In the genomic region with DNA sequence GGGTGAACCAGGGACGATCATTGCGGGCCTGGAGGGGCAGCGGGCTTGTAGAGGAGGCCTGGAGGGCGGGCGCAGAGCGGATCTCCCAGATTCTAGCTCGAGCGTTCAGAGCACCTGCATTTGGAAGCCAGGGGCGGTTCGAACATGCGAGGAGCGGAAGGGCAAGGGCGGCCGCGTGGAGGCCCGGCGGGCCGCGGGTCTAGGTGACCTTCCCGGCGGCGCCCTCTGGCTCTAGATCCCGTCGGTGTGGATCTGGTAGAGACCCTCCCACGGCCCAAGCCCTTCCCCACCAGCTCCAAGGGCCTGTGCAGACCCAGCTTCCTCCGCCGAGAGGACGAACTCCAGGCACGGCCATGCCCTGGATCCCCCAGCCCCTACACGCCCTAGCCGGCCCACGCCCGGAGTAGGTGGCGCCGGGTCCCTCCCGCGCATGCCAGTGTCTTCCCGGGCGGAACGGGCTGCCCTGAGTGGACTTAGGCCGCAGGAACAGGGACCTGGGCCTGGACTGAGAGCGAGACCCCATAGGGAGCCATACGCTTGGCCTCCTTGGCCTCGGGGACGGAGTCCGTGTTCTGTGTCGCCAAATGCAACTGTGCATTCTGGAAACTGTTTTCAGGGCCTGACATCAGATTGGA, we compare ENCODE assay signal across 7 mouse cellular contexts. TPM values are rescaled to one million over a fixed set of nuclear protein-coding genes. Genes with fewer than 3 reads are reported as not detected.
DNase-seq lines count a peak whose midpoint lies in the region; ATAC-seq and TF ChIP-seq lines count a peak whose summit lies in the region.

No protein-coding gene starts in this region.

- peak overlapping the region; percentile 28 for H3K27ac ChIP-seq in ES-Bruce4 (ENCODE audit: insufficient read depth, low read length)
- peak overlapping the region; percentile 79 for H3K27ac ChIP-seq in embryonic facial prominence, embryonic 11.5 days (replicated peaks; ENCODE audit: low read depth, low read length)
- H3K27ac ChIP-seq in heart, embryonic 16.5 days (ENCODE audit: low read length) = peak overlapping the region; percentile 100

- TF ChIP-seq CTCF in C2C12 (IDR thresholded peaks at IDR 0.05; ENCODE audit: control insufficient read depth, insufficient read depth, insufficient read length) (no peak), ES-Bruce4 (IDR thresholded peaks at IDR 0.05; ENCODE audit: low read depth, low read length) (no peak)

- peak overlapping the region; percentile 95 for H3K4me3 ChIP-seq in C2C12 (ENCODE audit: insufficient read depth, poor library complexity, severe bottlenecking)
- peak overlapping the region; percentile 83 for H3K4me3 ChIP-seq in ES-Bruce4 (ENCODE audit: low read depth, low read length)
- H3K4me3 ChIP-seq in embryonic facial prominence, embryonic 11.5 days (ENCODE audit: low read depth, low read length) = peak overlapping the region; percentile 91
- peak overlapping the region; percentile 99 for H3K4me3 ChIP-seq in heart, embryonic 16.5 days (ENCODE audit: low read length)

- no peaks in the 10 kb centered on the region for H3K27me3 ChIP-seq in C2C12 (ENCODE audit: control insufficient read depth, insufficient read depth, insufficient read length)
- no peaks in the 10 kb centered on the region for H3K27me3 ChIP-seq in ES-Bruce4 (ENCODE audit: control insufficient read depth, insufficient read depth, low read length, poor library complexity, severe bottlenecking)
- H3K27me3 ChIP-seq in embryonic facial prominence, embryonic 11.5 days (ENCODE audit: control insufficient read depth, insufficient read depth, low read length) = no peaks in the 10 kb centered on the region
- H3K27me3 ChIP-seq in heart, embryonic 16.5 days (ENCODE audit: control insufficient read depth, insufficient read depth, low read length) = no peaks in the 10 kb centered on the region

- H3K4me1 ChIP-seq in ES-Bruce4 (ENCODE audit: control insufficient read depth, insufficient read depth, low read length) = peaks cover 6% of the 10 kb centered on the region
- 0 out of 2 replicates have a peak, but pooled peaks cover 2% of the 10 kb centered on the region for H3K4me1 ChIP-seq in embryonic facial prominence, embryonic 11.5 days (ENCODE audit: control insufficient read depth, insufficient read depth, low read length)
- H3K4me1 ChIP-seq in heart, embryonic 16.5 days (ENCODE audit: control insufficient read depth, insufficient read depth, low read length) = peaks cover 58% of the 10 kb centered on the region

- peak; percentile 52 for DNase-seq in embryonic facial prominence, embryonic 11.5 days (ENCODE audit: low spot score)
- DNase-seq in kidney, postnatal 14 days = peak; percentile 90
- peak; percentile 57 for DNase-seq in lung, postnatal 36 days
- DNase-seq in spleen, postnatal 10 days (ENCODE audit: low spot score in 2 of 2) = peak; percentile 62 to 79

- TF ChIP-seq POLR2A in ES-Bruce4 (IDR thresholded peaks at IDR 0.05; ENCODE audit: insufficient read depth, low read length) = no peak

- peak overlapping the region; percentile 92 for H3K4me2 ChIP-seq in embryonic facial prominence, embryonic 11.5 days (ENCODE audit: low read depth, low read length)
- H3K4me2 ChIP-seq in heart, embryonic 16.5 days (ENCODE audit: low read depth, low read length) = peak overlapping the region; percentile 88

- H3K79me3 ChIP-seq in C2C12 (ENCODE audit: low read depth) = peaks cover 54% of the 10 kb centered on the region

- peak overlapping the region; percentile 98 for H3ac ChIP-seq in C2C12 (ENCODE audit: control insufficient read depth, insufficient read length, low read depth)

- peak; percentile 54 for ATAC-seq in embryonic facial prominence, embryonic 11.5 days (replicated peaks; ENCODE audit: insufficient number of reproducible peaks, low FRiP score, low TSS enrichment, low read depth)
- peak; percentile 10 for ATAC-seq in heart, embryonic 16.5 days (replicated peaks; ENCODE audit: extremely low read depth, insufficient read depth, low FRiP score)

- H3K9ac ChIP-seq in ES-Bruce4 (ENCODE audit: low read depth, poor library complexity, severe bottlenecking) = peak overlapping the region; percentile 91
- peak overlapping the region; percentile 95 for H3K9ac ChIP-seq in embryonic facial prominence, embryonic 11.5 days (replicated peaks; ENCODE audit: low read length)
- H3K9ac ChIP-seq in heart, embryonic 16.5 days (ENCODE audit: low read length) = peak overlapping the region; percentile 100

- peaks cover 56% of the 10 kb centered on the region for H3K79me2 ChIP-seq in C2C12 (ENCODE audit: control insufficient read depth, insufficient read depth)

- H3K36me3 ChIP-seq in C2C12 (ENCODE audit: control insufficient read depth, insufficient read depth) = peaks cover 17% of the 10 kb centered on the region
- peaks cover 4% of the 10 kb centered on the region; the same call in 1 of the 2 replicates for H3K36me3 ChIP-seq in ES-Bruce4 (ENCODE audit: control insufficient read depth, insufficient read depth, low read length, poor library complexity, severe bottlenecking)
- no peaks in the 10 kb centered on the region for H3K36me3 ChIP-seq in embryonic facial prominence, embryonic 11.5 days (replicated peaks; ENCODE audit: control insufficient read depth, insufficient read depth, low read depth, low read length)
- no peaks in the 10 kb centered on the region for H3K36me3 ChIP-seq in heart, embryonic 16.5 days (ENCODE audit: control insufficient read depth, insufficient read depth)

- TF ChIP-seq EP300 in ES-Bruce4 (IDR thresholded peaks at IDR 0.05; ENCODE audit: insufficient read depth, low read depth, low read length) = no peak

- WGBS in embryonic facial prominence, embryonic 11.5 days = under 1% methylated on average over 47 of the region's 47 CpGs
- under 1% methylated on average over 47 of the region's 47 CpGs for WGBS in heart, embryonic 16.5 days

- H3K9me3 ChIP-seq in ES-Bruce4 (replicated peaks; ENCODE audit: control insufficient read depth, insufficient read depth, low read length, poor library complexity, severe bottlenecking) = peaks cover 10% of the 10 kb centered on the region
- H3K9me3 ChIP-seq in embryonic facial prominence, embryonic 11.5 days (replicated peaks; ENCODE audit: control insufficient read depth, low read length) = no peaks in the 10 kb centered on the region
- no peaks in the 10 kb centered on the region for H3K9me3 ChIP-seq in heart, embryonic 16.5 days (replicated peaks; ENCODE audit: control insufficient read depth, low read length)

TF ChIP-seq in C2C12, 6 proteins besides CTCF, POLR2A, EP300 and RAD21:
- TF ChIP-seq MYOD1 (IDR thresholded peaks at IDR 0.05; ENCODE audit: control insufficient read depth, insufficient read length, low read depth) (no peak), FOSL1 (IDR thresholded peaks at IDR 0.05; ENCODE audit: insufficient read depth, low read length, poor library complexity, severe bottlenecking) (no peak), USF1 (IDR thresholded peaks at IDR 0.05; ENCODE audit: low read depth) (no peak), MYOG (IDR thresholded peaks at IDR 0.05; ENCODE audit: control insufficient read depth, extremely low read depth, insufficient read length) (no peak), MAX (IDR thresholded peaks at IDR 0.05) (no peak), CEBPB (IDR thresholded peaks at IDR 0.05; ENCODE audit: low read depth) (no peak)

RNA-seq across cellular contexts. Expression of a gene that starts 0.7 kb away (rescaled TPM):
- polyA plus RNA-seq in C2C12 (2012; fragmentation: generic; extraction: Trizol) (296 TPM), ES-Bruce4 (2011; ENCODE audit: insufficient read depth, insufficient read length, low read depth, missing spikeins) (478 and 491 TPM in 2 replicates)
- 219 and 222 TPM in 2 replicates for polyA plus RNA-seq in embryonic facial prominence, embryonic 11.5 days (2014; fragmentation: Nextera tagmentation; extraction: Ambion mirVana)
- 541 and 624 TPM in 2 replicates for polyA plus RNA-seq in heart, embryonic 16.5 days (2015; fragmentation: Nextera tagmentation; extraction: Ambion mirVana)

RNA-seq across cellular contexts. Expression of a gene that starts 34.8 kb away (rescaled TPM):
- polyA plus RNA-seq in C2C12 (2012; fragmentation: generic; extraction: Trizol) = 111 TPM
- polyA plus RNA-seq in ES-Bruce4 (2011; ENCODE audit: insufficient read depth, insufficient read length, low read depth, missing spikeins) = 53.7 and 54.9 TPM in 2 replicates
- 201 and 202 TPM in 2 replicates for polyA plus RNA-seq in embryonic facial prominence, embryonic 11.5 days (2014; fragmentation: Nextera tagmentation; extraction: Ambion mirVana)
- 182 and 205 TPM in 2 replicates for polyA plus RNA-seq in heart, embryonic 16.5 days (2015; fragmentation: Nextera tagmentation; extraction: Ambion mirVana)

Comparison
In these comparisons a context has a peak if more than half of its experiments do, and no peak if none do; other contexts are left out.
1. Peak in every context shown above with its lines: DNase-seq, ATAC-seq, H3K4me3 ChIP-seq and H3K27ac ChIP-seq.
2. H3K27ac ChIP-seq: peak in every context shown above with its lines; median percentile 100 in heart, embryonic 16.5 days; 79 in embryonic facial prominence, embryonic 11.5 days; 28 in ES-Bruce4.